Mouse (Mus musculus): ENCODE measurements at regions not wholly inside any gene's neighbourhood (a gene's known extent, or its start where the extent isn't known, plus 50 kb on each side); places are given as distances from the start of the nearest gene placed in this dataset.

DNA sequence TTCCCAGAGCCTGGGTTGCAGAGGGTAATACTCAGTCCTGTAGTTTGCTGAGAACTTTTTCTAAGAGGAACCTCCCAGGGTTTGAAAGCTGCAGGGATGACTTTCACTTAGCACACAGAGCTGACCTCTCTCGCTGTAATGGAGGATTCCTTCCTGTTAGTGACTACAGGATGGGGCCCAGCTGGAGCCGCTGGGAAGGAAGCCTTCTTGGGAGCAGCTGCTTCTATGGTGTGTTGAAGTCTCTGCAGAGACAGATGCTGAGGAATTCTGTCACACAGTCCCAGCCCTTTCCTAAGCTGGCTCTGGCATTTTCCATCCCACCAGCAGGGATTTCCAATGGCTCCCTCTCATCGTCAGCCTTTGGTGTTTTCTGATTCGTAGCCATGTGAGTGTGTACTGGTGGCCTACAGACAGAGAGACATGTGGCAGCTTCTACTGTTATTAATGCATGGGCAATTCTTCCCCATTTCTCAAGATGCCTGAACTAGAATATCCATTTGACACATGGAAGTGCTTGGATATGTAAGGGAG is 90.9 kb downstream of the Gm26897 start:
- in situ Hi-C loops (cut with MboI; ENCODE audit: unreplicated experiment in 2 of 2) = no loop called here

DNA sequence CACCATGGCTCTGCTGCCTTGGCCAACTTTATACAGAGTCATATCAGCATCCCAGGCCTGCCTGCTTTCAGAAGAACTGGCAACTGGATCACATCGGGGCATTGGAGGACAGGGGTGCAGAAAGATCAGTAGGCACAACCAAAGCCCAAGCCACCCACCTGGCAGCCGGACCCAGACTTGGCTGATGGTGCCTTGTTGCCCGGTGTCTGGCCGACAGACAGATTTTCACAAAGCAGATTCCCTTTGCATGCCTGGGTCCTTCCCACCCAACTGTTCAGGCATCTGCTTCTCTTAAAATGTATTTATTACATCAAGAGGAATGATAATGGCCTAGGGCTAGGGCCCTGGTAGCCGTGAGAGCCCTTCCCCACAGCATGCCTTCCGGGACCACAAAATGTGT is 96.2 kb downstream of the Gm26897 start:
- in situ Hi-C loops (cut with MboI; ENCODE audit: unreplicated experiment in 2 of 2) = no loop called here

DNA sequence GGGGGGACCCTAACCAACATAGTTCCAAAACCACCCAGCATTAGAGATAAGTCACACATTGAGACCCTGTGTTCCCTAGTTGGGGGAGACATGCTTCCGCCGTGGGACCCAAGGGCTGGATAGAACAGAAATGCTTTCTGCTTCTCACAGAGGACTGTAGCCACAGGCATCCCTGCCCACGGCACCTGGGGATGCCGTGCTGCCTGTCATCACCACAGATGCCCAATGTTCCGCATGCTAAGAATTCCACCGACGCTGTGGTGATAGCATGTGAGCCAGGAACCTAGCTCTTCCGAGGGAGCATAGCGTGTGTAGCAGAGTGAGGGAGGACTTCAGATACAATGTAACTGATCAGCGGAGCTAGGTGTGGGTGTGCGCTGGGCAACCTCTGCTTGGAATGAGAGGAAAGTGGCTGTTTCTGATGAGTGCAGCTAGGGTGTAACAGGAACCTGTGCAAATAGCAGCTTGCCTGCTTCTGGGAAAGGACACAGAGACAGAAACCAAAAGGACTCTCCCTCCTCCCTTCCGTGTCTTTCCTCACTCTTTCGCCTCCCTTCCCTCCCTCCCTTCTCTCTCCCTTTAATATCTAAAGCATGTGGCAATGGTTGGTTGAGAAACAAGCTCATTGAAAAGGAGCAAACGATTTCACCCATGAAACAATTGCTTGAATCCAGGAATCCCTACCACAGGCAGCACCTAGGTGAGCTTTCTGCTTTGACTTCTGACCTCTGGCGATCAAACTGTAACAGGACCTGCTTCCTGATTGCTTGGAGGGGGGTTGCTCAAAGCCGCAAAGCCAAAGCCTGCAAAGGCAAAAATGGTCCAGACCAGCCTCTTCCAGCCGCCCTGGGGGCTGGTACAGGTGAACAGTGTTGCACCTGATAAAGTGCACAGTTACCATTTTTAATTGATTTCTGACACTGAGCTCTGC is 102.3 kb downstream of the Gm26897 start:
- in situ Hi-C loops (cut with MboI; ENCODE audit: unreplicated experiment in 2 of 2) = no loop called here

DNA sequence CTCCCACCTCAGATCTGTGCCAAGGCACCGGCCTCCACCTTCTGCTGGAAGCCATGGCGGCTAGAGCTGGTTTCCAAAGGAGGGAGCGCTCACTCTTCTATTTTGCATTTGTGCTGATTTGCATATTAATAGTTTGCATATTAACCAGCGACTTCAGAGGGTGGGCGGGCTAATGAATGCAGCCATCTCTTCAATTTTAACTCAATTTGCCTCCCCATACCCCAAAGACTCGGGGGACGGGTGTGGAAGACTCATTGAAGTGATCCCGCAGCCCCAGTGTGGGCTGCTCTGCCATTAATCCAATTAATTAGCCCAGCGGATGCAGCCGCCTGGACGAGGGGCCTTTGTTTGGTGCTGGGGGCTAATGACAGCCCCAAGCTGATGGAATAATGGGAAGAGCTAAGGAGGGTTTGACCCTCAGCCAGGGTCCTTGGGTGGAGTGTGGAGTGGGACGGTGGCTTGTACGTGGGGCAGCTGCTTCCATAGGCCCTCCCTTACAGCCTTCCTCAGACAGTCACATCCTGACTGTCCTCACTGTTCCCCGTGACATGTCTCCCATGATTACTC is 103.0 kb downstream of the Gm26897 start:
- in situ Hi-C loops (cut with MboI; ENCODE audit: unreplicated experiment in 2 of 2) = no loop called here

DNA sequence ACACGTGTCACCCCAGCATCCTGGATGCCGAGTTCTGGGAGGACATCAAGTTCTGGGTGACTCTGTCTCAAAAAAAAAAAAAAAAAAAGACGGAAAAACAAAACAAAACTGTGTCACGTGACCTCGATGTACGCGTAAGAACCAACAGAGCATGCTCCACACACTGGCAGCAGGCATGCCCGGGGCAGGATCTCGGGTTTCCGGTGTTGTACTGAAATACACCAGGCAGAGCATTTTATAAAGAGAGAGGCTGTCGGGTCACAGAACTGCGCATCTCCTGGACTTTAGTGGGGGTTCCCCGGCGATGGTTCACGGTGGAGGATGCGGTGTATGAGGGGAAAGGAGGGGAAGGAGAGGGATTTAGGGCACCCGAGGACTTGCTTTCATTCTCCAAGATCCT is 108.7 kb downstream of the Gm26897 start:
- in situ Hi-C loops (cut with MboI; ENCODE audit: unreplicated experiment in 2 of 2) = no loop called here

DNA sequence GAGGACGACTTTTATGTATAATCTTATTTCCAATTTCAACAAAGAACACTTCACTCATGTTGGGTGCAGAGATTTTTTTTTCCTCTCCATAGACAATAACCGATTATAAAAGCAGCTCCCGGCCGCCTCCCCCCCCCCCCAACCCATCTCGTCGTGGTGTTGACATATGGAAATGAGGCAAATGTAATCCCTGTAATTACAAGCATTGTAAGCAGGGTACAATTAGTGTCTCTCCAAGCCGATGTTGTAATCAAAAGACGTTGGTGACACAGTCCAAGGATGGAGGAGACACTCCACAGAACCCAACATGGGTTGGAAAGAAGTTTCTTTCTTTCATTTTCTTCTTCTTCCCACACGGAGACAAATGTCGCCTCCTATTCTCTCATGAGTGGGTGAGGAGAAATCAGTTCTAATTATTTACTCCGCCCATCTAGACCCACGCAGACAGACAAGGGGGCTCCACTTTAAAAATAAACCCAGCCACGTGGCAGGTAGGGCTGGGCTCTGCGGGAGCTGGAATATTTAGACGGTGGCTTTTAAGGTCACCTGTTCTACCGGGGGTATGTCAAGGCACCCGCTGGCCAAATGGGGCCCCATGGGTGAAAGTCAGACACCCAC is 110.0 kb downstream of the Gm26897 start:
- in situ Hi-C loops (cut with MboI; ENCODE audit: unreplicated experiment in 2 of 2) = no loop called here

DNA sequence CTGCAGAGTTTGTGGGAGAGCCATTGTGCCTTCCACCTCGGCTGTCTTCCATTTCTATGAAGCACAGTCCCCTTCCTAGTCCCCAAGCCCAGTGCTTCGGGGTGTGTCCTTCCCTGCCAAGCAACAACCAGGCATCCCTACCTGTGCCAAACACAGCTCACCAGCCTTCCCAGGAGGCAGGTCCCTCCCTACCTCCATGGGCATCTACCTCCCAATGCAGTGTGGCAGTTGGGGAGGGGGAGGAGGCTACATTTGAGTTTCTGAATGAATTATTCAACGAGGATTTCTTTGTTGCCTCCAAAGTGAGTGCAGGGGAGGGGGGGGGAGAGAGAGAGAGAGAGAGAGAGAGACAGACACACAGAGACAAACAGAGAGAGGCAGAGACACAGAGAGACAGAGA is 110.8 kb downstream of the Gm26897 start:
- in situ Hi-C loops (cut with MboI; ENCODE audit: unreplicated experiment in 2 of 2) = no loop called here

DNA sequence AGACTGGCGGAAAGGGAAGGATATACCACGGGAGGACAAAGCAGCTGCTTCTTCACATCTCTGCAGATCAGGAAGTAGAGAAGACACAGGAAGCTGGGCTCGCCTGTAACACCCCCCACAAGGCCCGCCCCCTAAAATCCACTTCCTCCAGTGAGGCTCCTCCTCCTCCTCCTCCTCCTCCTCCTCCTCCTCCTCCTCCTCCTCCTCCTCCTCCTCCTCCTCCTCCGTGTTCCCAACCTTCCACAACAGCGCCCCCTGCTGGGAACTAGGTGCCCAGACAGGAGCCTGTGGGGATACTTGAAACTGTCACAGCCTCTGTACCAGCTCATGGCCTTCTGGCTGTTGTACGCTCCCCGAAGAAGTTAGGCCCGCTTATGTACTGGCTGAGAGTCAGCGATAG is 115.2 kb downstream of the Gm26897 start:
- in situ Hi-C loops (cut with MboI; ENCODE audit: unreplicated experiment in 2 of 2) = no loop called here

DNA sequence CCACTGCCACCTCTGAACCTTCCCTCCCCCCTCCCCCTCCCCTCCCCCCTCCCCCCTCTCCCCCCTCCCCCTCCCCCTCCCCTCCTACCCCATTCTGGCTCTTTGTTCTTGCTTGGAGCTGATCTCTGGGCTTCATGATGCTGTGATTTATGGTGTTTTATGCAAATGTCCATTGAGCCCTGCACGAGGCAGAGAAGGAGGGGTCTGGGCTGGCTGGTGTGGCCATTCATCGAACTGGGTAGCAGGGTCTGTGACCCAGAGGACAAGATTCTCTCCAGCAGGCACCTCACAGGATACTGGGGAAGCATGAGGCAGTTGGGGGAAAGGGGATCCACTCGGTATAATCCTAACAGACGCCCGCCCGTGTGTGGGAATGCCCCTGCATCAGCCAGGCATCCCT is 119.0 kb downstream of the Gm26897 start:
- in situ Hi-C loops (cut with MboI; ENCODE audit: unreplicated experiment in 2 of 2) = no loop called here

DNA sequence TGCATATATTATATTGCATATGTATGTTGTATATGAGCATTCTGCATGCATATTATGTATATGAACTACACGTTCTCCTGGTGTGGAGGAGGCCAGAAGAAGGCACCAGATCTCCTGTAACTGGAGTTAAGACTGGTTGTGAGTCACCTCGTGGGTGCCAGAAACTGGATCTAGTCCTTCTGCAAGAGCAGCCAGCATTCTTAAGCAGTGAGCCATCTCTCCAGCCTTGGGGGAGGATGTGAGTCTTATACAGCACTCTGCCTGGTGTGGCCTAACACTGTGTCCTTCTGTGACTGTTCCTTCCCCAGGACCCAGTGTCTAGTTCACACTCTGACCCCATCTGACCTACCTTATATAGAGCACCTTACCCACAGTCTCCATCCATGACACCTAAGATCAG is 121.6 kb downstream of the Gm26897 start:
- in situ Hi-C loops (cut with MboI; ENCODE audit: unreplicated experiment in 2 of 2) = no loop called here

DNA sequence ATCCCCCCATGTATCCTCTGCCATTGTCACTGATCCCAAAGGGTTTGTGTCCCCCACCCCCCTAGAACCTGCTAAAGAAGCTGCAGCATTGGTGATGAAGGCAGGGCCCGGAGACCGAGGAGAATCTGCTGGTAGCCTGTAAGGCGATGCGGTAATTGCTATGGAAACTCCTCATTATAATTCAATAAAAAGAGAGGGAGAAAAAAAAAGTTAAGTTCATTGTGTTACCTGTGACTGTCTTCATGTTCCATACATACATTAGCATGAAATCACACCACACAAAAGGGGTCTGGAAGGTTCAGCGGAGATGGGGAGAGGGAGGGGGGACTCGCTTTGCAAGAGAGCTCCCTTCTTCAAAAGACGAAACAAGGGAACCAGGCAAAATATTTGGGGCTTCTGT is 123.5 kb downstream of the Gm26897 start:
- in situ Hi-C loops (cut with MboI; ENCODE audit: unreplicated experiment in 2 of 2) = no loop called here

DNA sequence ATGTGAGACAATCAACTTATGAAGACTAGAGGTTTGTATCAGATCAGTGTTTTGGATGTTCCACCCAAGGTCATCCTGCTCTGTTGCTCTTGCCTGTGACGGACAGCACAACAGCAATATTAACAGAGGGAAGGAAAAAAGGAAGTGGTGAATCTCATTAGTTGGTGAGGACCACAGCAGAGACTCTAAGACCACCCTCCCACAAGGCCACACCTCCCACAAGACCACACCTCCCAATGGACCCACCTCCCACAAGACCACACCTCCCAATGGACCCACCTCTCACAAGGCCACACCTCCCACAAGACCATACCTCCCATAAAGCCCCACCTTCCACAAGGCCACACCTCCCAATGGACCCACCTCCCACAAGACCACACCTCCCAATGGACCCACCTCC is 126.7 kb downstream of the Gm26897 start:
- in situ Hi-C loops (cut with MboI; ENCODE audit: unreplicated experiment in 2 of 2) = no loop called here

DNA sequence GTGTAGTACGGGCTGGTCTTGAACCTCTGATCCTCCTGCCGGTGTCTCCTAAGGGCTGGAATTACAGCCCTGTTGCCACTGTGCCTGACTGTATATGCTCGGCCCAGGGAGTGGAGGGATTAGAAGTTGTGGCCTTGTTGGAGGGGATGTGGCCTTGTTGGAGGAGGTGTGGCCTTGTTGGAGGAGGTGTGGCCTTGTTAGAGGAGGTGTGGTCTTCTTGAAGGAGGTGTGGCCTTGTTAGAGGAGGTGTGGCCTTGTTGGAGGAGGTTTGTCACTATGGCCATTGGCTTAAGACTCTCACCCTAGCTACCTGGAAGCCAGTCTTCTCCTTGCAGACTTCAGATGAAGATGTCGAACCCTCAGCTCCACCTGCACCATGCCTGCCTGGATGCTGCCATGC is 128.6 kb downstream of the Gm26897 start:
- in situ Hi-C loops (cut with MboI; ENCODE audit: unreplicated experiment in 2 of 2) = no loop called here

DNA sequence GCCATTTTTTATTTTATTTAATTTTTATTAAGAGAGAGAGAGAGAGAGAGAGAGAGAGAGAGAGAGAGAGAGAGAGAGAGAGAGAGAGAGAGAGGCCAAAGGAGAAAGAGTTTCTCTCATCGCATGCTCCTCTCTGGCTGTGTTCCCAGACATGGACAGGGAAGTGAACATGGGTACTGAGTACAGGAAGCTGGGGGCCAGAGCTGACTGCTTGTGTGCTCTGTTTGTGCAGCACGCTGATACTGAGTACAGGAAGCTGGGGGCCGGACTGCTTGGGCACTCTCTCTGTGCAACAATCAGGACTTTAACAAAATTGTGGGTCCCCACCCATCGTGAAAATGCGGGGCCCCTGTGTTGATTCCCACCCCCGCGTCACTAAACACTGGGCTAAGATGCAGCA is 130.2 kb downstream of the Gm26897 start:
- in situ Hi-C loops (cut with MboI; ENCODE audit: unreplicated experiment in 2 of 2) = no loop called here

DNA sequence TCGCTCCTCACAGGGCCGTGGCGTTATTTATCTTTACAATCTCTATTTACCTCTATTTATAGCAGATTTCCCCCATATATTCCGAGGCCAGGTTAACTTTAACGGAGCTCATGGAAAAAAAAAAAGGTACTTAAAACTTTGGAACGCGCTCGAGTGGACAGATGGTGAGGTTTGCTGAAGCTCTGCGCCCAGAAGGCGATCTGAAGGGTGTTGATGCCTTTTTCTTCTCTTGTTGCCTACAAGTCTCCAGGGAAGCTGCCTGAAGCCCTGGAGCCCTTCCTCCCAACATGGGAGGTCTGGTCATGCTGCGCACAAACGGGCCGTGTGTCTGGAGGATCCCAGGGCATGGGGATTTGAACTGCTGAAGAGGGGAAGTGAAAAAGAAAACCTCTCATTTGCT is 130.9 kb downstream of the Gm26897 start:
- in situ Hi-C loops (cut with MboI; ENCODE audit: unreplicated experiment in 2 of 2) = no loop called here

DNA sequence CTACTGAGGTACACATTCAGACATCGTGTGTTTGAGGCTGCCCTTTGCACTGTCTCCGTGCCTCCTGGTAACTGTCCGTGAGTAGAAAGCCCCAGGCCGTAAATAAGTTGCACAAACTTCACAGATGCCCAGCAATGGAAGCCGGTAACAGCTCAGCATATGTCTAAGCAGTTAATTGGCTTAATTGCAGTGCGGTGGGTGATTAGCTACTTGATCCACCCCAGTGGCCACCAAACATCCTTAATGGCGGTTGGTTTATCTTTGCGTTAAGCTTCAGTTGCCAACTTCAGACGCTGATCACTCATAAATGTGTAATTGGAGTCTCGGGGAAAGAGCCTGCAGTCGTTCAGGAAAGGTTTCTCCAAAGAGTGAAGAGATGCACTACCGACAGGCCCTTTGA is 135.3 kb downstream of the Gm26897 start:
- in situ Hi-C loops (cut with MboI; ENCODE audit: unreplicated experiment in 2 of 2) = no loop called here

DNA sequence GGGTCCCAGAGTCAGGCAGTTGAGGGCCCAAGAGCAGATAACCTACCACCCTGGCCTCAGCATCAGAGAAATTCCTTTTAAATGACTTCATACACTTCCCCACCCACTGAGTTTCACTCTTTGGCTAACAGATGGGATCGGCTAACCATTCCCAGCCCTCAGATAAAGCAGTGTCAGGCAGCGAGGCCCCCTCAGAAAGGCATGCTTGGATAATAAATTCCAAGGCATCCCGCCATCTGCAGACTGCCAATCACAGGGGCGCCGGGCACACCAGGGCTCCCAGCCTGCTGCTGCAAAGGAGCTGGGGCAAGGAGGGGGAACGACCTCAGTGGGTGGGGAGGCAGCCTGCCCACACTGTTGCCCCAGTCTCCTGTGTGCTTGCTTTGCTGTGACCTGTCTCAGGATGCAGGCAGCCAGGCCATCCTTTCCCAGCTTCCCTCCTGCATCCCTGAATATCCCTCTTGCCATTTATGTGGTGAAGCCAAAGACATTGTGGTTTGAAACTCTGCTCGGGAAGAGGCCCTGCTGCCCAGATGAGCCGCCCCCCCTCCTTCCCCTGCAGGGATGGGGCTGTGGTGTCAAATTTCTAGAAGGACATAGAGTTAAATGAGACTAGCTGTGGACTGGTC is 143.6 kb downstream of the Gm26897 start:
- in situ Hi-C loops (cut with MboI; ENCODE audit: unreplicated experiment in 2 of 2) = no loop called here

DNA sequence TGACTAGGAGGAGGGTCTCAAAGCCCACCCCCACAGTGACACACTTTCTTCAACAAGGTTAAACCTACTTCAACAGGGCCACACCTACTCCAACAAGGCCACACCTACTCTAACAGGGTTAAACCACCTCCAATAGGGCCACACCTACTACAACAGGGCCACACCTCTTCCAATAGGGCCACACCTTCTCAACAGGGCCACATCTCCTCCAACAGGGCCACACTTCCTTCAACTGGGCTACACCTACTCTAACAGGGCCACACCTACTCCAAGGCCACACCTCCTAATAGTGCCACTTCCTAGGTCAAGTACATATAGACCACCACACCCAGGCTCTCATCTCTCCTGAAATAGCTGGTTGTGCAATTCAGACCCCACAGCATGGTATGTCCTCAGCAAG is 145.3 kb downstream of the Gm26897 start:
- in situ Hi-C loops (cut with MboI; ENCODE audit: unreplicated experiment in 2 of 2) = no loop called here

DNA sequence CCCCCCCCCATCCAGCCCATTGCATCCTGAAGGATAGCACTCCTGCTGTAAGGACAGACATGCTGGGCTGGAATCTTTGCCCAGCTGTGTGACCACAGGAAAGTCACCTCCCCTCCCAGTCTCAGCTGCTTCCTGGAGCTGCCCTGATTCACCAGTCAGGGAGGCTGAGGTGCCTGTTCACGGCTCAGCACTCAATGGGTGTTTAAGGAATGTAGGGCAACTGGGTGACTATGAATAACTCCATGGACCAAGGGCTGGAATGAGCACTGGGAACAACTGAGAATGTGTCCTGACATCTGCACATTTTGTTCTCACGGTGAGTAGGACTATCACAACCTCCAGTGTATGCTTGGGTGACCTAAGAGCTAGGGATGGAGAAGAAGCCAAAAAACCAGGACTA is 146.5 kb downstream of the Gm26897 start:
- in situ Hi-C loops (cut with MboI; ENCODE audit: unreplicated experiment in 2 of 2) = no loop called here

DNA sequence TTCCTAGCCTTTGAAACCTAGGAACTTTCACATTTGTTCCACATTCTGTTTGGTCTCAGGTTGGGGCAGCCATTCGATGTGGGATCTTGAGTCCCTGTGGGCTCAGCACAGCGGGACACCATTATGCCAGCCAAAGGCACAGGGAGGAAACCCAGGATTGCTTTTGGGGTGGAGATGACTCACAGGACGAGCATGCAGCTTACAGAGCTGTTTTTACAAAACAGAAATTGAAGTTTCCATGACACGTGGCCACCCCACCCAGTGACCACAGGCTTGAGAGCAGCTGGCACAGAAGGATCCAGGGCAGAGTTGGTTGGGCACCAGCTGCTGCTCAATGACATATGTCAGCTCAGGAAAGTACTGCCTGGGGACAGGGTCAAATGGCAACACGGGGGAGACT is 147.8 kb downstream of the Gm26897 start:
- in situ Hi-C loops (cut with MboI; ENCODE audit: unreplicated experiment in 2 of 2) = no loop called here

DNA sequence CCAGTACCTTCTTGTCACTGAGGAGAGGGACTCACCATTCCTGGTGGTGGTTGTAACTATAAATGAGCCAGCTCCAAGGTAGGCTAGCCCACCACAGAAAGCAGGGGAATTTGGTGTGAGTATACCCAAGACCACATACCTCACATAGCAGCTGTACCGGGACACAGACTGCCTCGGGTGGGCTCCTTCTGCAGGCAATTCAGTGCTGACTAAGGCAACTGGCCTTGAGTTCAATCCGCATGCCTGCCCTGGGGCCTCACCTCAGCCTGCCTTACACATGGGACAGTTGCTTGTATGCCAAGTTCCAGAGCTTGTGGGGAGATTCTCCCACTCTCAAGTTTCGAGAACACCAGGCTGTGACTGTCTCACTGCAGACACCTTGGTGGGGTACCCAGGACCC is 153.6 kb downstream of the Gm26897 start:
- in situ Hi-C loops (cut with MboI; ENCODE audit: unreplicated experiment in 2 of 2) = no loop called here

All from v-Abl transformed pro-B cells (cell line).